Mouse (Mus musculus) heart, adult 2 months (tissue): ENCODE measurements around the gene Olfr1186. TPM values are rescaled to one million over a fixed set of nuclear protein-coding genes. Genes with fewer than 3 reads are reported as not detected.
"Not testable (repeated sequence)": the region's sequence is repeated elsewhere in the genome, so short reads cannot be mapped to it uniquely, and the experiment has no call there.

Source experiments
- DNase-seq, 2 experiments: peaks; one replicate each; pipeline ENCODE4 v3.0.0; 2021
- H3K27ac ChIP-seq: fragments of 200-600 bp; 2 replicates; pipeline ENCODE4 v1.8.1; 2022
- H3K27me3 ChIP-seq: fragments of 200-500 bp; 2 replicates; pipeline ENCODE4 v1.6.1; 2012; ENCODE audit warnings: mild to moderate bottlenecking, low read length, inconsistent platforms, mixed read lengths; ENCODE audit not compliant: control insufficient read depth, insufficient read depth
- H3K36me3 ChIP-seq: fragments of 200-500 bp; 2 replicates; pipeline ENCODE4 v1.6.1; 2012; ENCODE audit warnings: low read length, inconsistent platforms; ENCODE audit not compliant: control insufficient read depth, insufficient read depth
- H3K4me1 ChIP-seq: fragments of 200-500 bp; 2 replicates; pipeline ENCODE4 v1.6.1; 2011; ENCODE audit warnings: low read length; ENCODE audit not compliant: control insufficient read depth, insufficient read depth
- H3K4me3 ChIP-seq: fragments of 200-600 bp; 2 replicates; pipeline ENCODE4 v1.8.1; 2022
- H3K79me2 ChIP-seq: fragments of 200-500 bp; replicated peaks from 2 replicates; pipeline ENCODE4 v1.6.1; 2012; ENCODE audit warnings: mild to moderate bottlenecking, inconsistent platforms, low read length, moderate library complexity, mixed read lengths; ENCODE audit not compliant: control insufficient read depth, insufficient read depth
- H3K9ac ChIP-seq: fragments of 200-500 bp; 2 replicates; pipeline ENCODE4 v1.6.1; 2012; ENCODE audit warnings: low read depth, mild to moderate bottlenecking, control low read depth, inconsistent platforms, low read length, mixed read lengths
- CTCF ChIP-seq: fragments of 200-600 bp; IDR thresholded peaks from 2 replicates; pipeline ENCODE4 v1.8.1; 2022; ENCODE audit warnings: antibody characterized with exemption, mild to moderate bottlenecking, moderate library complexity
- EP300 ChIP-seq: fragments of 200-500 bp; IDR thresholded peaks from 2 replicates; pipeline ENCODE4 v1.6.1; 2011; ENCODE audit warnings: low read depth, low read length, control low read depth; ENCODE audit not compliant: insufficient read depth
- POLR2A ChIP-seq: fragments of 200-500 bp; IDR thresholded peaks from 2 replicates; pipeline ENCODE4 v1.6.1; 2011; ENCODE audit warnings: mild to moderate bottlenecking, low read depth, low read length, control low read depth; ENCODE audit not compliant: insufficient read depth
- WGBS: fragments of 180-500 bp; shearing (Covaris S2); methylation state at CpG from one replicate; pipeline ENCODE4 v1.1.7; 2018; 5-methylcytosine and 5-hydroxymethylcytosine counted together
- intact Hi-C: fragments of 180-260 bp; cut with DNase I; formaldehyde crosslinking; loops from one replicate; pipeline ENCODE4 v1.15.1; 2025
- long read RNA-seq: library from polyadenylated mRNA; stranded (forward); transcript quantifications from one replicate; pipeline ENCODE4 v2.0.0, GENCODE M21; 2021
- polyA plus RNA-seq: library from polyadenylated mRNA; depleted of rRNA; stranded (reverse); fragments of >200 nt; gene quantifications from 2 replicates; pipeline ENCODE4 v1.2.3, GENCODE M21; 2012; rRNA removed
- total RNA-seq, 2 experiments: library from RNA; stranded (reverse); gene quantifications; 2 replicates each; pipeline ENCODE4 v1.2.3; 2021

Olfr1186 gene
- not detected for total RNA-seq
- polyA plus RNA-seq = not detected in 2 replicates
- long read RNA-seq = 0 reads

GRCm38 (mm10) chr2:88518251-88518650 is at the start of gene Olfr1186:
Gene Olfr1186 (plus strand): TSS chr2:88518551.
- Histone ChIP-seq H3K79me2 (no peaks in the 10 kb centered on the region), H3K36me3 (no peaks in the 10 kb centered on the region), H3K27me3 (no peaks in the 10 kb centered on the region), H3K9ac (no peak within 1 kb of the TSS), H3K27ac (no peak within 1 kb of the TSS), H3K4me3 (no peak within 1 kb of the TSS), H3K4me1 (no peaks in the 10 kb centered on the region)
- no peak for TF ChIP-seq CTCF
- TF ChIP-seq EP300 = no peak
- no peak for TF ChIP-seq POLR2A
- DNase-seq = no peak
- intact Hi-C loops = no loop called here
- 59% methylated on average over 2 of the region's 2 CpGs for WGBS

- intact Hi-C loops = no loop called here
- TF ChIP-seq EP300 (no peak), CTCF (no peak)
These were observed 35.1 kb upstream of the Olfr1186 start, which contains the start of gene Olfr1184 for GRCm38 (mm10) chr2:88483298-88483697. Gene Olfr1184 (plus strand): TSS chr2:88483598.

GRCm38 (mm10) chr2:88493020-88493419 is 25.3 kb upstream of the Olfr1186 start, which contains the start of gene Olfr1185-ps1:
Gene Olfr1185-ps1 (plus strand): TSS chr2:88493320.
- Histone ChIP-seq H3K27me3 (no peaks in the 10 kb centered on the region), H3K36me3 (no peaks in the 10 kb centered on the region), H3K79me2 (no peaks in the 10 kb centered on the region), H3K27ac (no peak within 1 kb of the TSS), H3K4me3 (no peak within 1 kb of the TSS), H3K4me1 (no peaks in the 10 kb centered on the region), H3K9ac (no peak within 1 kb of the TSS)
- no peak for DNase-seq
- TF ChIP-seq CTCF (no peak), POLR2A (no peak), EP300 (no peak)
- intact Hi-C loops = no loop called here
- WGBS = 41% methylated on average over 2 of the region's 2 CpGs

More at GRCm38 (mm10) chr2:88483298-88483697, 35.1 kb upstream of the Olfr1186 start, which contains the start of gene Olfr1184:
- WGBS = 73% methylated on average over 2 of the region's 2 CpGs
- H3K27ac ChIP-seq = no peak within 1 kb of the TSS
- H3K4me3 ChIP-seq = no peak within 1 kb of the TSS
- H3K79me2 ChIP-seq = no peaks in the 10 kb centered on the region
- H3K36me3 ChIP-seq = no peaks in the 10 kb centered on the region
- H3K27me3 ChIP-seq = no peaks in the 10 kb centered on the region
- H3K9ac ChIP-seq = no peak within 1 kb of the TSS
- no peak for DNase-seq
- H3K4me1 ChIP-seq = no peaks in the 10 kb centered on the region

GRCm38 (mm10) chr2:88525720-88526119 is 7.4 kb downstream of the Olfr1186 start:
- TF ChIP-seq EP300 (no peak), POLR2A (no peak), CTCF (no peak)
- Histone ChIP-seq H3K4me3 (no peak overlapping the region), H3K4me1 (no peaks in the 10 kb centered on the region), H3K36me3 (no peaks in the 10 kb centered on the region), H3K27me3 (no peaks in the 10 kb centered on the region), H3K27ac (no peak overlapping the region), H3K79me2 (no peaks in the 10 kb centered on the region), H3K9ac (no peak overlapping the region)
- 50% methylated on average over 3 of the region's 3 CpGs for WGBS
- intact Hi-C loops = no loop called here
- no peak for DNase-seq

- no peak within 1 kb of the TSS for H3K9ac ChIP-seq
- no peak for DNase-seq
- H3K79me2 ChIP-seq = no peaks in the 10 kb centered on the region
- TF ChIP-seq POLR2A (no peak), CTCF (no peak), EP300 (no peak)
- intact Hi-C loops = no loop called here
- H3K27ac ChIP-seq = no peak within 1 kb of the TSS
- H3K36me3 ChIP-seq = no peaks in the 10 kb centered on the region
- no peaks in the 10 kb centered on the region for H3K4me1 ChIP-seq
- WGBS = 69% methylated on average over 2 of the region's 2 CpGs
- H3K4me3 ChIP-seq = no peak within 1 kb of the TSS
- H3K27me3 ChIP-seq = no peaks in the 10 kb centered on the region
These were observed 38.3 kb downstream of the Olfr1186 start, which contains the start of gene Olfr1188 for GRCm38 (mm10) chr2:88556635-88557034. Gene Olfr1188 (plus strand): TSS chr2:88556935.

- H3K9ac ChIP-seq = not testable (repeated sequence)
- WGBS = 78% methylated on average over 12 of the region's 12 CpGs
These were observed 54.3 kb downstream of the Olfr1186 start for GRCm38 (mm10) chr2:88572696-88573095.

More at GRCm38 (mm10) chr2:88572696-88573095, 54.3 kb downstream of the Olfr1186 start:
- H3K36me3 ChIP-seq, intact Hi-C loops, H3K27me3 ChIP-seq, DNase-seq, H3K27ac ChIP-seq, H3K79me2 ChIP-seq, H3K4me3 ChIP-seq, H3K4me1 ChIP-seq: not testable (repeated sequence)

Other genes starting within 250 kb of the Olfr1186 start
- not detected for gene Olfr1173, start 238.7 kb upstream of the Olfr1186 start, total RNA-seq
- gene Olfr1173, start 238.7 kb upstream of the Olfr1186 start, polyA plus RNA-seq = not detected in 2 replicates
- not detected for gene Olfr1174-ps, start 203.4 kb upstream of the Olfr1186 start, total RNA-seq
- not detected in 2 replicates for gene Olfr1174-ps, start 203.4 kb upstream of the Olfr1186 start, polyA plus RNA-seq
- not detected for gene Olfr1175-ps, start 191.3 kb upstream of the Olfr1186 start, total RNA-seq
- not detected in 2 replicates for gene Olfr1175-ps, start 191.3 kb upstream of the Olfr1186 start, polyA plus RNA-seq
- not detected for gene Olfr1176, start 181.8 kb upstream of the Olfr1186 start, total RNA-seq
- gene Olfr1176, start 181.8 kb upstream of the Olfr1186 start, polyA plus RNA-seq = not detected in 2 replicates
- not detected for gene Olfr1177-ps, start 172.1 kb upstream of the Olfr1186 start, total RNA-seq
- gene Olfr1177-ps, start 172.1 kb upstream of the Olfr1186 start, polyA plus RNA-seq = not detected in 2 replicates
- gene Olfr1178, start 131.5 kb upstream of the Olfr1186 start, total RNA-seq = not detected
- not detected in 2 replicates for gene Olfr1178, start 131.5 kb upstream of the Olfr1186 start, polyA plus RNA-seq
- gene Olfr1179, start 112.1 kb upstream of the Olfr1186 start, total RNA-seq = not detected
- not detected in 2 replicates for gene Olfr1179, start 112.1 kb upstream of the Olfr1186 start, polyA plus RNA-seq
- not detected for gene Olfr1180, start 99.4 kb upstream of the Olfr1186 start, total RNA-seq
- not detected in 2 replicates for gene Olfr1180, start 99.4 kb upstream of the Olfr1186 start, polyA plus RNA-seq
- gene Olfr1181, start 92.4 kb upstream of the Olfr1186 start, total RNA-seq = not detected
- gene Olfr1181, start 92.4 kb upstream of the Olfr1186 start, polyA plus RNA-seq = not detected in 2 replicates
- gene Gm13757, start 69.4 kb upstream of the Olfr1186 start, total RNA-seq = not detected
- not detected in 2 replicates for gene Gm13757, start 69.4 kb upstream of the Olfr1186 start, polyA plus RNA-seq
- gene Olfr1183, start 63.7 kb upstream of the Olfr1186 start, total RNA-seq = not detected
- not detected in 2 replicates for gene Olfr1183, start 63.7 kb upstream of the Olfr1186 start, polyA plus RNA-seq
- gene Olfr1184, start 35.0 kb upstream of the Olfr1186 start, total RNA-seq = not detected
- not detected in 2 replicates for gene Olfr1184, start 35.0 kb upstream of the Olfr1186 start, polyA plus RNA-seq
- gene Olfr1185-ps1, start 25.2 kb upstream of the Olfr1186 start, total RNA-seq = not detected
- gene Olfr1185-ps1, start 25.2 kb upstream of the Olfr1186 start, polyA plus RNA-seq = not detected in 2 replicates
- not detected for gene Olfr1188, start 38.4 kb downstream of the Olfr1186 start, total RNA-seq
- not detected in 2 replicates for gene Olfr1188, start 38.4 kb downstream of the Olfr1186 start, polyA plus RNA-seq
- gene Olfr1189, start 67.9 kb downstream of the Olfr1186 start, total RNA-seq = not detected
- not detected in 2 replicates for gene Olfr1189, start 67.9 kb downstream of the Olfr1186 start, polyA plus RNA-seq
- gene Olfr1191-ps1, start 122.0 kb downstream of the Olfr1186 start, total RNA-seq = not detected
- not detected in 2 replicates for gene Olfr1191-ps1, start 122.0 kb downstream of the Olfr1186 start, polyA plus RNA-seq
- gene Olfr1192-ps1, start 130.0 kb downstream of the Olfr1186 start, total RNA-seq = not detected
- gene Olfr1192-ps1, start 130.0 kb downstream of the Olfr1186 start, polyA plus RNA-seq = not detected in 2 replicates
- gene Olfr1193, start 157.1 kb downstream of the Olfr1186 start, total RNA-seq = not detected
- gene Olfr1193, start 157.1 kb downstream of the Olfr1186 start, polyA plus RNA-seq = not detected in 2 replicates
- gene Olfr1195, start 170.6 kb downstream of the Olfr1186 start, total RNA-seq = not detected
- not detected in 2 replicates for gene Olfr1195, start 170.6 kb downstream of the Olfr1186 start, polyA plus RNA-seq
- gene Olfr1196, start 186.0 kb downstream of the Olfr1186 start, total RNA-seq = not detected
- not detected in 2 replicates for gene Olfr1196, start 186.0 kb downstream of the Olfr1186 start, polyA plus RNA-seq
- gene Olfr1197, start 213.8 kb downstream of the Olfr1186 start, total RNA-seq = not detected
- gene Olfr1197, start 213.8 kb downstream of the Olfr1186 start, polyA plus RNA-seq = not detected in 2 replicates
- gene Olfr1198, start 232.8 kb downstream of the Olfr1186 start, total RNA-seq = not detected
- not detected in 2 replicates for gene Olfr1198, start 232.8 kb downstream of the Olfr1186 start, polyA plus RNA-seq
- gene Olfr1199, start 241.9 kb downstream of the Olfr1186 start, total RNA-seq = not detected
- gene Olfr1199, start 241.9 kb downstream of the Olfr1186 start, polyA plus RNA-seq = not detected in 2 replicates